Comparison of ENCODE assay signal across 19 mouse cellular contexts in the genomic region with DNA sequence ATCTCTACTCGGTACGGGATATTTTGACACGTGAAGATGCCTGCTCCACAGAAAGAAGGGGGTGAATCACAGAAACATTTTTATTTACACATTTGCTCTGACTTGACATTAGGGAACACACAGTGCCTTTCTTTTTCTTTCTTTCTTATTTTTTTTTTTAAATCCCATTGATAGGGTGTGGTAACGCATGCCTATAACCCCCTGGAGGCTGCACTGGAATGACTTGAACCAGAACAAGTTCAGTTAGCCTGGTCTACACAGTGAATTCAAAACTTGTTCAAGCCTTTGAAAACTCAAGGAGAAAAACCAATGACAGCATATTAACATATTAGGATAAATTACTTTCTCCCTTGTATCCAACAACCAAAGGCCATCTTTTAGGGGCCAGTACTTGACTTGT. TPM values are rescaled to one million over a fixed set of nuclear protein-coding genes. Genes with fewer than 3 reads are reported as not detected.
A peak's percentile ranks its signal among the peaks of the same experiment; 100 is the strongest.
DNase-seq lines count a peak whose midpoint lies in the region; TF ChIP-seq lines count a peak whose summit lies in the region.
"Had no signal": no experiment of that assay in that cellular context is flagged by ENCODE, and none has a peak within 500 bp of the region (broad histone marks: within the 10 kb centered on the region; RNA-seq: fewer than 3 reads in every experiment).

No protein-coding gene starts in this region.

- intact Hi-C loops in gastrocnemius, adult 2 months (cut with DNase I): no loop called here

- DNase-seq in gastrocnemius, adult 2 months: peak; percentile 28
- no peak for DNase-seq in gastrocnemius, postnatal 4 days (ENCODE audit: low spot score in 2 of 2)
- peak; percentile 14 for DNase-seq in testis, postnatal 10 days (ENCODE audit: low spot score)
- no peak for DNase-seq in testis, postnatal 14 days (ENCODE audit: low spot score)
- DNase-seq in cerebellum, postnatal 4 days (ENCODE audit: low spot score in 2 of 2): no peak
- DNase-seq: adrenal gland, adult 2 months; adrenal gland, postnatal 10 days; adrenal gland, postnatal 25 days; cerebellum, adult 11 months; cerebellum, adult 18-20 months; cerebellum, adult 8-10 months; cerebellum, adult 9-11 months; cerebellum, postnatal 14 days; cerebellum, postnatal 36 days; forebrain, postnatal 0 days had no signal

- peak overlapping the region; percentile 67 for H3K27ac ChIP-seq in gastrocnemius, adult 2 months
- H3K27ac ChIP-seq: embryonic facial prominence, embryonic 10.5 days; embryonic facial prominence, embryonic 12.5 days; forebrain, embryonic 13.5 days; forebrain, embryonic 15.5 days had no signal

- no peak overlapping the region for H3K4me3 ChIP-seq in gastrocnemius, adult 2 months
- H3K4me3 ChIP-seq: embryonic facial prominence, embryonic 10.5 days; embryonic facial prominence, embryonic 12.5 days; forebrain, embryonic 13.5 days; forebrain, embryonic 15.5 days had no signal

- no peak for TF ChIP-seq CTCF in gastrocnemius, adult 2 months (IDR thresholded peaks at IDR 0.05)

RNA-seq across cellular contexts. Expression of a gene that starts 27.1 kb away (rescaled TPM):
- total RNA-seq in gastrocnemius, adult 2 months (2021): 1 to 10 TPM; 3.8 to 4.4 TPM
- total RNA-seq in gastrocnemius, postnatal 4 days (2021): 1 to 10 TPM; 2.1 to 2.9 TPM

Comparison
In these comparisons a context has a peak if more than half of its experiments do, and no peak if none do; other contexts are left out.
1. DNase-seq: peak in gastrocnemius, adult 2 months (single experiment) and testis, postnatal 10 days (single experiment); none in gastrocnemius, postnatal 4 days (0 of 2), testis, postnatal 14 days (single experiment) and cerebellum, postnatal 4 days (0 of 2).